Mouse (Mus musculus) skeletal muscle tissue, adult 2 months (tissue): ENCODE measurements around the gene Nfe2.

Source experiments
- DNase-seq: peaks from one replicate; pipeline ENCODE4 v3.0.0-alpha.2; 2012; ENCODE audit warnings: low read depth, low spot score

Gene Nfe2

DNA sequence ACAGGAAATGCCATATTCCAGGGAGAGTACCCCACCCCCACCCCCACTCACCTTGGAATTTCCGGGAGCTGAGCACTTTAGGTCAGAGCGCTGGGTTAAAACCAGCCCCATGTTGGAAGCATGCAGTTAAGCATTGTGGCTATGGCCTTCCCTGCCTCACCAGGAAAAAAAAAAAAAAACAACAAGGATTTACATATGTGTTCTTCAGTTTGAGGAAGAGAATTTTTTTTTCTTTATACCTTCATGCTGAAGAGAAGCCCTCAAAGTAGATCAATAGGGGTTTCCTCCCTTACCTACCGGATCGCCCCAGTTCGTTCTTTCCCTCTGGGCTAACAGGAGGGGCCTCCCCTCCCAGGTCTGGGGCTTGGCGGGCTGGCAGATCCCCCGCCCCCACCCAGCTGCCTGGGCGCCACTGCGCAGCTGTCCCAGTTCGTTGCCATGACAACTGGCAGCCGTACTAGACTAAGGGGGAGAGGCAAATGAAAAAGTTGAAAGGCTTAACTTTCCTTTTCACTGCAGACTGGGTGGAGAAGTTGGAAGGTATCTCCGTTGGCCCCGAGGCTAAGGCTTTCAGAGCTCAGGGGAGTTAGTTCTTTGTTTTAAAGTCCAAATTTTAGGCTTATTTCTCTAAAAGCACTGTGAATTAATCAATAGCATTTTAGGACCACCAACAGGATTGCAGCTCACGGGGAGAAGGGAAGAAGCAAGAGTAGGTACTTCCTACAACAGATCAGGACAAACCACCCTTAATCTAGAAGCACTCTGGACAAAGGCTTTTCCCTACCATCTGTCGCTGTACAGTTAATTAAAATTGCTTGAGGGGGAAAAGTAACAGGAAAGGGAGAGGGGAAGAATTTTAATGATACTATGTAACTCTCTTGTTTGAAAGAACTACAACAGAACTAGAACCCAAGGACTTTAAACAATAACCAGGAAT, 43.0 kb downstream of the Nfe2 start:
- peak; percentile 88 for DNase-seq

DNA sequence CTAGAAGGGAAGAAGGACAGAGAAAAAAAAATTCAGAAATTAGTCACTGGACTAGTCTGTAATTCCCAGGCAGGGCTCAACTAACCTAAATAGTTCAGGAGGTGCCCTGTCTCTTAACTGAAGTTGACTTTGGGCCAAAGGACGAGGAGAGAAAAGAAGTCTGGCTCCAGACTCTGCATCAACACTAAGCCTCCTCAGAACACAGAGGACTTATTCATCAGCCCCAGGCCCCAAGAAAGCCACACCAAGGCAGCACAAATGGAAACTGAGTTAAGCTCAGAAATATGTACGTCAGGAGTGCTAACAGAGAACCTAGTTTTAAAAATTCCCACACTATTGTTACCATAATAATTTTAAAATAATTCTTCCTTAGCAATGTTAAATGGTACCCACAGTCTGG, 44.1 kb downstream of the Nfe2 start:
- no peak for DNase-seq

DNA sequence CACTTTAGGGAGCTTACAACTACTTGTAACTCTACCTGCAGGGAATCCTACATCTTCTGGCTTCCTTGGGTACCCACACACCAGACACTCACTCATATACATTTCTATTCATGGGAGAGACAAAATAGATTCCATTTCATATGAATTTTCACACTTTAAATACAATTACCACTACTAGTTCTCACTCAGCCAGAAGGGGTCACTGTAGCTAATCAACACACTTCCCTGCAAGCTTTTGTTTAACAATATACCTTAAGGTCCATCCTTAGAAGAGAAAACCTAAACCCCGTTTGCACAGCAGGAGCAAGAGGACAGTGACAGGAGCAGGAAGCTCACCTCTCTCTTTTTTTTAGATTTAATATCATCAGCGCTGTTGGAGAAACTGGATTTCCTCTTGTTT, 53.0 kb downstream of the Nfe2 start:
- no peak for DNase-seq

DNA sequence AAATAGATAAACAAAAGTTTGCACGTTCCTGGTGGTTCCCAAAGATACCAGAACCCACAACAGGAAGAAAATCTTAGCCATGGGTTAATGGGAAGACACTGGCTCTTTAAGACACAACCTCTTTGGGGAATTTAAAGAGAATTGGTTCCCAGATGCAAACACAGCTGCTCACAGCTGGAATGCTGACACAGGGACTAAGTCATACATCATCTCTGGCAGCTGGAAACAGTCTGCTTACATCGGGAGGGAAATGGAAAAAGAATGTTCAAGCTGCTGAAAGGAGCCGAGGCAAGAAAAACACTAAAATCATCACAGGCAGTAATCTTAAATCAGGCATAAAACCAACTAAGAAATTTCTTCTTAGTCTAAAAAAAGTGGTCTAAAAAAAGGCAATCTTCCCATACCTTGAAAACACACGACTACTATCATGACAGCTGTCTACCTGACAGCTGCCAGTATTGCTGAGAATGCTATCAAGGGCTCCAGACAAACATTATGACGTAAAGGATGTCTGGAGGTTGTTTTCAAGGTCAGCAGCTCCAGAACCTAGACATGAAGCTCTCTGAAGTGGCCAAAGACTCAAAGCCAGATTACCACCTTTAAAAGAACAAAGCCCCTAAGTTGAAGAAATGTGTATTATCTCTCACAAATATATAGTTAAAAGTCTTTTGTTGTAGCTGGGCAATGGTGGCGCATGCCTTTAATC, 56.0 kb downstream of the Nfe2 start:
- peak; percentile 64 for DNase-seq
